Mouse (Mus musculus) lung, postnatal 0 days (tissue): ENCODE data around the gene Rras2. TPM values are rescaled to one million over a fixed set of nuclear protein-coding genes. Genes with fewer than 3 reads are reported as not detected.

Source experiments
- ATAC-seq: fragments of 200-750 bp; cut with Nextera tagmentation; 2 replicates; pipeline ENCODE4 v1.8.0; 2017; ENCODE audit warnings: moderate library complexity
- DNase-seq: peaks from one replicate; pipeline ENCODE4 v3.0.0-alpha.2; 2016; ENCODE audit warnings: low spot score
- H3K27ac ChIP-seq: fragments of 300-500 bp; sonication (generic); 2 replicates; pipeline ENCODE4 v1.5.1; 2014; ENCODE audit warnings: antibody characterized with exemption, mild to moderate bottlenecking, low read length, mixed read lengths
- H3K27me3 ChIP-seq: fragments of 300-500 bp; sonication (generic); replicated peaks from 2 replicates; pipeline ENCODE4 v1.6.1; 2014; ENCODE audit warnings: low read length, mixed read lengths; ENCODE audit not compliant: insufficient read depth
- H3K36me3 ChIP-seq: fragments of 300-500 bp; sonication (generic); 2 replicates; pipeline ENCODE4 v1.6.1; 2014; ENCODE audit warnings: low read length, mixed read lengths; ENCODE audit not compliant: insufficient read depth
- H3K4me1 ChIP-seq: fragments of 300-500 bp; sonication (generic); 2 replicates; pipeline ENCODE4 v1.6.1; 2014; ENCODE audit warnings: antibody characterized with exemption, low read depth, low read length, mixed read lengths; ENCODE audit not compliant: insufficient read depth
- H3K4me2 ChIP-seq: fragments of 300-500 bp; sonication (generic); replicated peaks from 2 replicates; pipeline ENCODE4 v1.6.1; 2014; ENCODE audit warnings: low read depth, mild to moderate bottlenecking, low read length, moderate library complexity, mixed read lengths
- H3K4me3 ChIP-seq: fragments of 300-500 bp; sonication (generic); 2 replicates; pipeline ENCODE4 v1.5.1; 2014; ENCODE audit warnings: low read depth, low read length
- H3K9ac ChIP-seq: fragments of 300-500 bp; sonication (generic); replicated peaks from 2 replicates; pipeline ENCODE4 v1.6.1; 2014; ENCODE audit warnings: low read depth, mild to moderate bottlenecking
- H3K9me3 ChIP-seq: fragments of 300-500 bp; sonication (generic); 2 replicates; pipeline ENCODE4 v1.6.1; 2016; ENCODE audit warnings: low read length, mixed read lengths
- CTCF ChIP-seq: IDR thresholded peaks from 2 replicates; pipeline ENCODE4 v1.5.1; 2016; ENCODE audit warnings: antibody characterized with exemption, mild to moderate bottlenecking
- EP300 ChIP-seq: IDR thresholded peaks from 2 replicates; pipeline ENCODE4 v1.6.1; 2016; ENCODE audit warnings: antibody characterized with exemption, mild to moderate bottlenecking, control low read depth
- WGBS: fragments of 180-500 bp; shearing (Covaris S2); extraction: QIAGEN DNeasy Blood & Tissue Kit; methylation state at CpG from one replicate; pipeline ENCODE4 v1.1.7; 2014; 5-methylcytosine and 5-hydroxymethylcytosine counted together
- polyA plus RNA-seq: library from polyadenylated mRNA; unstranded; fragments of >200 nt; fragmentation: Nextera tagmentation; extraction: Ambion mirVana; gene quantifications from 2 replicates; pipeline ENCODE4 v1.2.1, GENCODE M21; 2015

The Rras2 gene
- polyA plus RNA-seq, 1 experiment from 2014 or later: 83.6 TPM

DNA sequence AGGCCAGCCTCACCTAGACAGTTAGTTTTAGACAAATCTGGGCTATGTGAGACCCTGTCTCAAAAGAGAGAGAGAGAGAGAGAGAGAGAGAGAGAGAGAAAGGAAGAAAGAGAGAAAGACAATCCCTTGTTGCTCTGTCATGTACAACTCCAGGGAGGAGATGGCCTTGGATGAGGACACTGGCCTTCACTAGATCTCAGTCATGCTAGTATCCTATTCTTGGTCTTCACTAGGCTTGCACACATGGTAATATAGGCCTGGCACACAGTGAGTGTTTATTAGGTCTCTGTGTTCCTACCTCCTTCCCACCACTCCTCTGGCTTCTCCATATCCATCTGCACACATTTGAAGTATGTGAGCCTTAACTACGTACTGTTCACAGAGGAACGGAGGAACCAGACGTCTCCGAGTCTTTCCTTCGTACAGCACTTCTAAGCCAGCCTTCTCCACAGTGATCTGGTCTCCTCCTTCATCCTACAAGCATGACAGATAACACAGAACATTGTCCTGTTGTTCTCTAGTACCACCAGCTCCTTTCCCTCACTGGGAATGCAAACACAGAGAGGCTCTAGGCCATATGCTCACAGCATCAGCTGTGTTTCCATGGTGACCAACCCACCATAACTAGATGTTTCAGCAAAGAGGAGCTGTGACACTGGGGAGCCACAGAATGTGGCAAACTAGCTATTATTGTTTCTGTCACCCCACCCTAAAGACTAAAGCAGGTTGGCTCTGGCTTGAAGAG is 33.6 kb upstream of the Rras2 start:
- DNase-seq: no peak
- no peak overlapping the region for H3K4me3 ChIP-seq
- no peaks in the 10 kb centered on the region for H3K4me1 ChIP-seq
- H3K27ac ChIP-seq: 0 out of 2 replicates have a peak overlapping the region, but pooled peaks have one; percentile 14
- H3K9me3 ChIP-seq: no peaks in the 10 kb centered on the region
- no peak overlapping the region for H3K4me2 ChIP-seq
- WGBS: 81% methylated on average over 5 of the region's 5 CpGs
- H3K27me3 ChIP-seq: no peaks in the 10 kb centered on the region
- TF ChIP-seq EP300: no peak
- no peak for TF ChIP-seq CTCF
- ATAC-seq: no peak
- H3K36me3 ChIP-seq: no peaks in the 10 kb centered on the region
- H3K9ac ChIP-seq: no peak overlapping the region

GRCm38 (mm10) chr7:114149564-114149963 is 32.0 kb upstream of the Rras2 start:
- Histone ChIP-seq H3K9ac (no peak overlapping the region), H3K4me2 (no peak overlapping the region), H3K36me3 (no peaks in the 10 kb centered on the region), H3K9me3 (no peaks in the 10 kb centered on the region), H3K27me3 (no peaks in the 10 kb centered on the region), H3K4me1 (no peaks in the 10 kb centered on the region), H3K4me3 (no peak overlapping the region), H3K27ac (peak overlapping the region; percentile 3)
- TF ChIP-seq EP300 (0 out of 2 replicates have a peak, but pooled peaks have one; percentile 8), CTCF (no peak)
- WGBS: 66% methylated on average over 6 of the region's 6 CpGs
- ATAC-seq (peak; percentile 53), DNase-seq (peak; percentile 64)

DNA sequence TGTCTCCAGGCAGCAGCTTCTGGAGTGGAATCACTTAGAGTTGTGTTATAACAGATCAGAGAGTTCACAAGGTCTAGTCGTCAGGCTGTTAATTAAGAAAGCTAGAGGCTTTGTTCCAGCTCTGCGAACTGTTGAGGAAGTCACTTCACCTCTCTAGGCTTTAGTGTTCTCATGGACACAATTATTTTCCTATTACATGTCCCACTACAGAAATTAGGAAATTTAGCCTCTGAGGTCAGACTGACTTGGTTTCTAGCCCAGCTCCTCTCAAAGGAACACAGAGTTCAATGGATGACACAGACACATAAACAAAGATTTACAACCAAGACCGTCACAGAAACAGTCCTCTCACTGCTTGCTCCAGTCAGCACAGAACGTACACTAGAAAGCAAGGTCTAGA is 31.6 kb upstream of the Rras2 start:
- DNase-seq: peak; percentile 91
- peak; percentile 84 for ATAC-seq

DNA sequence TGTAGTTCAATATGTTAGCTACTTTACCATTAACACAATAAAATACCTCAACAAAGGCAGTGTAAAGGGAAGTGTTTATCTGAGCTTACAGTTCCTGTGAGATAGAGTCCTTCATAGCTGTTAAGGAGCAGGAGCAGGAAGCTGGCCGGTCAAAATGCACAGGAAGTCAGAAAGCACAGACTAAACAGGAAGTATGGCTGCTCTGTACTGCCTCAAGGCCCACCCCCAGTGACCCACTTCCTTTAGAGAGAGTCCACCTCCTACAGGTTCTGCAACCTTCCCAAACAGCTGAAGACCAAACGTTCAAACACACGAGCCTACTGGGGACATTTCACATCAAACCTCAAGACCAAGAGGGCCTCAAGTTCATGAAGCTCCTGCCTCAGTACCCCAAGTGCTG is 28.3 kb upstream of the Rras2 start:
- no peak for DNase-seq
- Histone ChIP-seq H3K4me2 (no peak overlapping the region), H3K36me3 (no peaks in the 10 kb centered on the region), H3K27me3 (no peaks in the 10 kb centered on the region), H3K9me3 (no peaks in the 10 kb centered on the region), H3K4me1 (no peaks in the 10 kb centered on the region), H3K4me3 (no peak overlapping the region), H3K9ac (no peak overlapping the region), H3K27ac (no peak overlapping the region)
- 49% methylated on average over 3 of the region's 3 CpGs for WGBS
- no peak for ATAC-seq
- TF ChIP-seq CTCF (no peak), EP300 (no peak)

More for the DNA sequence above, 31.6 kb upstream of the Rras2 start:
- H3K27me3 ChIP-seq: no peaks in the 10 kb centered on the region
- H3K36me3 ChIP-seq: no peaks in the 10 kb centered on the region
- no peak for TF ChIP-seq CTCF
- peak; percentile 86 for TF ChIP-seq EP300
- no peak overlapping the region for H3K4me2 ChIP-seq
- WGBS: 50% methylated on average over 4 of the region's 4 CpGs
- no peaks in the 10 kb centered on the region for H3K4me1 ChIP-seq
- H3K4me3 ChIP-seq: no peak overlapping the region
- no peak overlapping the region for H3K27ac ChIP-seq
- no peaks in the 10 kb centered on the region for H3K9me3 ChIP-seq
- no peak overlapping the region for H3K9ac ChIP-seq

- ATAC-seq: peak; percentile 30
- 67% methylated on average over 10 of the region's 10 CpGs for WGBS
- no peak overlapping the region for H3K27ac ChIP-seq
- H3K27me3 ChIP-seq: no peaks in the 10 kb centered on the region
- TF ChIP-seq EP300: no peak
- TF ChIP-seq CTCF: no peak
- no peaks in the 10 kb centered on the region for H3K36me3 ChIP-seq
- H3K4me1 ChIP-seq: no peaks in the 10 kb centered on the region
- DNase-seq: peak; percentile 70
- no peak overlapping the region for H3K4me2 ChIP-seq
- H3K4me3 ChIP-seq: no peak overlapping the region
- no peak overlapping the region for H3K9ac ChIP-seq
- no peaks in the 10 kb centered on the region for H3K9me3 ChIP-seq
Measured at GRCm38 (mm10) chr7:114142151-114142798, 24.7 kb upstream of the Rras2 start.

DNA sequence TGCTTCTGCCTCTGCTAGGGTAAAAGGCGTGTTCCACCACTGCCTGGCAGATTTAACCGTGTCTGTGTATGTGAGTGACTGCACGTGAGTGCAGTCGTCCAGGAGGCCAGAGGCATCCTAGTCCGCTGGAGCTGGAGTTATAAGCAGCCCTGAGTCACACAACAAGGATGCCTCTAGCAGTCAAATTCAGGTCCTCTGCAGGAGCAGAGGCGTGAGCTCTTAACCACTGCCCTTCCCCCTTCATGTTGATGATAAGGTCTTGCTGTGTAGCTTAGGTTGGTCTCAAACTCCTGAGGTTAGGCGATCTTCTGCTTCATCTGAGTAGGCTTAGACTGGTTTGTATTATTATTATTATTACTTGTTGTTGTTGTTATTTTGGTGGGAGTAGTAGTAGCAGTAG is 22.4 kb upstream of the Rras2 start:
- no peak overlapping the region for H3K4me2 ChIP-seq
- 77% methylated on average over 7 of the region's 7 CpGs for WGBS
- no peak for ATAC-seq
- H3K4me3 ChIP-seq: no peak overlapping the region
- TF ChIP-seq CTCF: no peak
- TF ChIP-seq EP300: no peak
- DNase-seq: no peak
- H3K4me1 ChIP-seq: no peaks in the 10 kb centered on the region
- no peaks in the 10 kb centered on the region for H3K9me3 ChIP-seq
- H3K9ac ChIP-seq: no peak overlapping the region
- no peak overlapping the region for H3K27ac ChIP-seq
- H3K36me3 ChIP-seq: no peaks in the 10 kb centered on the region
- no peaks in the 10 kb centered on the region for H3K27me3 ChIP-seq
